Mouse (Mus musculus) inflammation-experienced regulatory T-cells, adult 6 months (primary cell): Measurements from ENCODE around the gene Pi4ka. TPM values are rescaled to one million over a fixed set of nuclear protein-coding genes. Genes with fewer than 3 reads are reported as not detected.
"Not testable (repeated sequence)": the region's sequence is repeated elsewhere in the genome, so short reads cannot be mapped to it uniquely, and the experiment has no call there.

Experiments used
- ATAC-seq: one replicate; pipeline ENCODE4 v1.8.0; 2017
- polyA plus RNA-seq, 3 experiments: library from polyadenylated mRNA; unstranded; fragments of 100-300 nt; shearing (Covaris generic); gene quantifications; one replicate each; pipeline ENCODE4 v1.2.1; 2017

Gene Pi4ka
- polyA plus RNA-seq, 3 experiments from 2014 or later: 45.7 to 57.2 (median 55.3) TPM

- ATAC-seq: not testable (repeated sequence)
Measured at GRCm38 (mm10) chr16:17231523-17231922, 174.6 kb downstream of the Pi4ka start.

Other genes with a start within 250 kb of the Pi4ka start
- gene Ube2l3, start 203.7 kb downstream of the Pi4ka start, polyA plus RNA-seq: 100 to 1,000 TPM; 241 to 356 (median 330) TPM
- under 1 TPM in 1 of 3 experiments, not detected in 2; 0.07 TPM for gene Rimbp3, start 197.7 kb downstream of the Pi4ka start, polyA plus RNA-seq
- 1 to 10 TPM in 1 of 3 experiments, under 1 TPM in 2; 0.72 to 1.8 (median 0.83) TPM for gene Hic2, start 172.7 kb downstream of the Pi4ka start, polyA plus RNA-seq
- gene Tmem191c, start 130.2 kb downstream of the Pi4ka start, polyA plus RNA-seq: 10 to 100 TPM; 16.9 to 42.0 (median 36.2) TPM
- gene Serpind1, start 74.9 kb downstream of the Pi4ka start, polyA plus RNA-seq: under 1 TPM; 0.58 to 0.83 (median 0.70) TPM
- 10 to 100 TPM in 2 of 3 experiments, 1 to 10 TPM in 1; 9.0 to 16.6 (median 11.6) TPM for gene Snap29, start 328 bp downstream of the Pi4ka start, polyA plus RNA-seq
- 10 to 100 TPM; 18.5 to 26.2 (median 19.8) TPM for gene Crkl, start 45.7 kb upstream of the Pi4ka start, polyA plus RNA-seq
- gene Aifm3, start 83.3 kb upstream of the Pi4ka start, polyA plus RNA-seq: not detected
- gene Lztr1, start 102.4 kb upstream of the Pi4ka start, polyA plus RNA-seq: 10 to 100 TPM; 41.0 to 66.9 (median 51.0) TPM
- gene Thap7, start 124.8 kb upstream of the Pi4ka start, polyA plus RNA-seq: 10 to 100 TPM; 58.2 to 74.8 (median 67.4) TPM
- gene Lrrc74b, start 154.9 kb upstream of the Pi4ka start, polyA plus RNA-seq: under 1 TPM in 1 of 3 experiments, not detected in 2; 0.27 TPM
- not detected for gene P2rx6, start 155.6 kb upstream of the Pi4ka start, polyA plus RNA-seq
- gene Slc7a4, start 176.9 kb upstream of the Pi4ka start, polyA plus RNA-seq: 1 to 10 TPM in 2 of 3 experiments, under 1 TPM in 1; 0.21 to 5.3 (median 1.9) TPM
- 10 to 100 TPM; 14.0 to 26.8 (median 17.8) TPM for gene Smpd4, start 213.0 kb upstream of the Pi4ka start, polyA plus RNA-seq
- gene Ccdc74a, start 240.2 kb upstream of the Pi4ka start, polyA plus RNA-seq: 1 to 10 TPM in 1 of 3 experiments, under 1 TPM in 1, not detected in 1; 0.74 to 1.1 TPM